Mouse (Mus musculus) layer of hippocampus, postnatal 14 days (tissue): ENCODE measurements around the gene Atp5b. TPM values are rescaled to one million over a fixed set of nuclear protein-coding genes. Genes with fewer than 3 reads are reported as not detected.

Source experiments
- DNase-seq, 2 experiments: peaks; one replicate each; pipeline ENCODE4 v3.0.0; 2021 to 2022; ENCODE audit warnings: low spot score in 2 of 2, mixed read lengths in 1 of 2
- microRNA-seq, 2 experiments: library from miRNA; unstranded; fragments of <30 nt; microRNA quantifications; one replicate each; pipeline ENCODE4 v1.2.0; 2021
- total RNA-seq, 2 experiments: library from RNA; stranded (reverse); gene quantifications; 2 replicates each; pipeline ENCODE4 v1.2.3; 2021

The Atp5b gene
- total RNA-seq, 2 experiments from 2014 or later: 1,880 to 1,915 TPM

GRCm38 (mm10) chr10:128094340-128094968 lies 11.4 kb downstream of the Atp5b start:
- DNase-seq: peak; percentile 21 to 63

GRCm38 (mm10) chr10:128095003-128095636 lies 12.0 kb downstream of the Atp5b start:
- no peak for DNase-seq

- no peak for DNase-seq
These were observed 13.2 kb downstream of the Atp5b start for GRCm38 (mm10) chr10:128096313-128096692.

- DNase-seq: peak; percentile 70 to 84
These were observed 13.9 kb downstream of the Atp5b start for GRCm38 (mm10) chr10:128096693-128097586.

- peak; percentile 50 to 58 for DNase-seq
These were observed 14.5 kb downstream of the Atp5b start for GRCm38 (mm10) chr10:128097587-128097971.

- DNase-seq: no peak
These were observed 27.2 kb downstream of the Atp5b start for GRCm38 (mm10) chr10:128110103-128110761.

GRCm38 (mm10) chr10:128111227-128111626 lies 28.2 kb downstream of the Atp5b start:
- DNase-seq: no peak

- no peak for DNase-seq
These were observed 40.8 kb downstream of the Atp5b start for GRCm38 (mm10) chr10:128123833-128124232.

- DNase-seq: no peak
These were observed 41.8 kb downstream of the Atp5b start for GRCm38 (mm10) chr10:128124831-128125230.

GRCm38 (mm10) chr10:128125951-128126350 lies 42.9 kb downstream of the Atp5b start:
- no peak for DNase-seq

- DNase-seq: no peak
These were observed 44.4 kb downstream of the Atp5b start for GRCm38 (mm10) chr10:128127497-128127896.

- DNase-seq: no peak
These were observed 45.1 kb downstream of the Atp5b start for GRCm38 (mm10) chr10:128128143-128128542.

- no peak for DNase-seq
These were observed 48.2 kb downstream of the Atp5b start for GRCm38 (mm10) chr10:128131297-128131696.

- DNase-seq: no peak
These were observed 48.7 kb downstream of the Atp5b start for GRCm38 (mm10) chr10:128131812-128132211.

- peak; percentile 17 to 39 for DNase-seq
These were observed 50.7 kb downstream of the Atp5b start for GRCm38 (mm10) chr10:128133650-128134332.

GRCm38 (mm10) chr10:128135374-128135773 lies 52.3 kb downstream of the Atp5b start:
- no peak for DNase-seq

Small RNA genes lying within 50 kb of the gene (microRNA-seq; reads per million reads assigned to microRNA genes)
- 25.3 to 56.9 reads per million in 2 experiments for gene Mir677

Other genes with a start within 250 kb of the Atp5b start
- gene Rdh19, start 233.3 kb upstream of the Atp5b start, total RNA-seq: not detected
- not detected for gene Rdh16f2, start 216.8 kb upstream of the Atp5b start, total RNA-seq
- not detected for gene Rdh7, start 194.5 kb upstream of the Atp5b start, total RNA-seq
- under 1 TPM in 1 of 2 experiments, not detected in 1; 0.12 TPM for gene Sdr9c7, start 184.8 kb upstream of the Atp5b start, total RNA-seq
- not detected for gene Hsd17b6, start 75.7 kb upstream of the Atp5b start, total RNA-seq
- gene Prim1, start 68.1 kb upstream of the Atp5b start, total RNA-seq: 1 to 10 TPM; 5.4 to 6.6 TPM
- 100 to 1,000 TPM; 321 to 339 TPM for gene Naca, start 47.7 kb upstream of the Atp5b start, total RNA-seq
- 100 to 1,000 TPM; 138 to 149 TPM for gene Ptges3, start 24.3 kb upstream of the Atp5b start, total RNA-seq
- gene Baz2a, start 8.3 kb downstream of the Atp5b start, total RNA-seq: 10 to 100 TPM; 35.1 to 36.8 TPM
- 10 to 100 TPM; 13.4 to 14.6 TPM for gene Rbms2, start 97.0 kb downstream of the Atp5b start, total RNA-seq
- gene Gls2, start 111.2 kb downstream of the Atp5b start, total RNA-seq: 10 to 100 TPM; 14.2 to 18.4 TPM
- gene Spryd4, start 128.5 kb downstream of the Atp5b start, total RNA-seq: 10 to 100 TPM; 11.1 to 11.5 TPM
- not detected for gene Mip, start 142.6 kb downstream of the Atp5b start, total RNA-seq
- gene Timeless, start 148.8 kb downstream of the Atp5b start, total RNA-seq: 1 to 10 TPM; 4.1 to 7.6 TPM
- gene Apon, start 170.8 kb downstream of the Atp5b start, total RNA-seq: not detected
- gene Apof, start 185.4 kb downstream of the Atp5b start, total RNA-seq: not detected
- gene Stat2, start 187.3 kb downstream of the Atp5b start, total RNA-seq: 10 to 100 TPM; 29.2 to 30.3 TPM
- 1 to 10 TPM; 2.4 to 3.2 TPM for gene Il23a, start 215.5 kb downstream of the Atp5b start, total RNA-seq
- gene Pan2, start 220.1 kb downstream of the Atp5b start, total RNA-seq: 10 to 100 TPM; 15.1 to 15.4 TPM
- 10 to 100 TPM; 76.5 to 80.3 TPM for gene Cnpy2, start 239.2 kb downstream of the Atp5b start, total RNA-seq